Mouse (Mus musculus) thymus, postnatal 14 days (tissue): ENCODE data around the gene Eef1g.
"Not testable (repeated sequence)": the region's sequence is repeated elsewhere in the genome, so short reads cannot be mapped to it uniquely, and the experiment has no call there.

ENCODE experiments used
- DNase-seq: peaks from one replicate; pipeline ENCODE4 v3.0.0; 2021

The Eef1g gene

DNA sequence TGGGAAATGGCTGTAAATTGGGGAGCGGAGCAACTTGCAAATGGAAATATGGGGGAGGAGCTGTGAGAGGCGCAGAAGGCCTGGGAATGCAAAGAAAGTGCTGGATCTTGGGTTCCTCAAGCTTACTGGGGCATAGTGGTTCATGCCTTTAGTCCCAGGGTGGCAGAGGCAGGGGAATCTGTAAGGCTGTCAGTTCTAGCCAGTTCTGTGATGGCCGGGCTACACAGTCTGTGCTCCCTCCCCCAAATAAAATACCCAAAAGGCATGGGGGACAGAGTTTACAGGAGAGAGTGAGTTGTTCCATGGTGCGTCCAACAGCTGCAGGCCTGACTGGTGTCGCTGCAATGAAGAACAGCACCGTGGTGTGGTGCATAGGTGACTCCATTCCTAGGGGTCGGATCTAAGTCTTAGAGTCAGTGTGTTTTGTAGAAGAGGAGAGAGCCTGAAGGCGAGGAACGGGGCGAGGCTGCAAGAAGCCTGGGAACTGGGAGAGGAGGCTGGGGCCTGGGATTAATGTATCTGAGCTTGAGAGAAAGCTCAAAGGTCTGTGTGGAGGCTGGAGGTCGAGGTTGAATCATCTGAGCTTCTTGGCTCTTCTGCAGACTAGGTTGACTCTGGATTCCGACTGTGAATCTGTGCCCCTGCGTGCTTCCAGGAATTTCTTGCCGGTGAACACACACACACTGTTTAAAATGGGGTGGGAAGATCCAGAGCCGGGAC, 21.7 kb downstream of the Eef1g start:
- no peak for DNase-seq

GRCm38 (mm10) chr19:8989066-8989566, 22.3 kb downstream of the Eef1g start, which contains the start of gene Ahnak:
Gene Ahnak (plus strand): TSS chr19:8989284.
- DNase-seq = peak; percentile 25

GRCm38 (mm10) chr19:8989567-8990431, 23.0 kb downstream of the Eef1g start:
- DNase-seq = peak; percentile 67

DNA sequence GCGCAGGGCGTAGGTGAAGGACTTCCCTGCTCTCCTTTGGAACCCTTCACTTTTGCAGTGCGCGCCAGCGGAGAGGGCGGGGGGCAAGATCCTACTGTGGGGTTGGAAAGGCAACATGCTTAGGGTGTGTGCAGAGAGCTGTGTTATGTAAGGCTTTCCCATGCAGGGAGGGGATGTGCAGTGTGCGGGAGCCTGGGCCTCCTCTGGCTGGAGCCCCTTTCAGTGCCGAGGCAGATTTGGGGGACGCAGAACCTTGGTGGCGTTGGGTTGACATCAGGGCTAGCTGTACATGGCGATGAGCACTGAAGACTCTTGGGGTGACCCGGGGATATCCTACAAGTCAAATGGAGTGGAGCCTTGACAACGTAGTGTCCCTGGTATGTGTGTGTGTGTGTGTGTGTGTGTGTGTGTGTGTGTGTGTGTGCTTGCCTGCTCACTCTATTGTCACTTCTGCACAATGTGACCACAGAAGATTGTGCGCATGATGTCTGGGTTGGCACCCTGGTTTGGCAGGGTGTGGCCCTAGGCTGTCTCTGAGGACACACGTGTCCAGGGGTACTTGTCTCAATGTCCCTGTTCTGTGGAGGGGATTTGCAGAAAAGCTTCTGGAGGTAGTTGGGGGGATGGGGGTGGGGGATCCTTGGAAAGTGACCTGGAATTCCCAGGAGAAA, 23.7 kb downstream of the Eef1g start:
- no peak for DNase-seq

GRCm38 (mm10) chr19:8991245-8991870, 24.5 kb downstream of the Eef1g start:
- no peak for DNase-seq

DNA sequence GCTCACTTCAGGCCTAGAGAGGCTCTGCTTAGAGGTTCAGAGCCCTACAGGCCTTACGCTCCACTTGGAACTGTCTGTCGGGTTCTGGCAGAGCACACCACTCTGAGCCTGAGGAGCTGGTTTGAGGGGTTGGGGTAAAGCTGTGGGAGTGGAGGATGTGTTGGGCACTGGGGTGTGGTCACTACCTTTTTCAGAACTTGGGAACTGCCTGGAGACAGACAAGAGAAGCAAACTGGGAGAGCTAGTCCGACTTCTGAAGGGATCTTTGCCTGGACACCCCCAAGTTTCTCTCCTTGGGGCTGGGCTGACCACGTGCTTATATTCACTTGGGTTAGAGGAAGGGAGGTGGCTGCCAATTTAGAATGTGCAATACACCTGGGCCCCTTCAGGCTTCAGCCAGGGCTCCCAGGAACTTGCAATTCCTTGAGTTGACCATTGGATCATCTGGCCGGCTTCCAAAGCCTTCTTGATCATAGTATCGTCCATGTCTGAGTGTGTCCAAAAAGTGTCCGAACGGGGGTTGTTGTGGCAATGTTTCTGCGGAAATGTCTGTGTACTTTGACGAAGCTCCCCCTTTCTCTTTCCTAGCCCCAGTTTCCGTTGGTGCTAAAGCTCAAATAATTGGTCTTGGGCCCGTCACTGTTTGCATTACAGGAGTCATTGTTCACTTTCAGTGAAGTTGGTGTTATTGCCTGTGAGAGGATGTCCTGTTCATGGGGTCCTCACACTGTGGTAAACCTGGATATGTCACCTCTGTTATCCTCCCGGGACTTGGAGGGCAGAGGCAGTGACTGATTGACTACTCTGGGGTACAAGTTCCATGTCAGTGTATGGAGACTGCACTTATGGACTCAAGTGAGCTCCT, 25.3 kb downstream of the Eef1g start:
- DNase-seq = no peak

DNA sequence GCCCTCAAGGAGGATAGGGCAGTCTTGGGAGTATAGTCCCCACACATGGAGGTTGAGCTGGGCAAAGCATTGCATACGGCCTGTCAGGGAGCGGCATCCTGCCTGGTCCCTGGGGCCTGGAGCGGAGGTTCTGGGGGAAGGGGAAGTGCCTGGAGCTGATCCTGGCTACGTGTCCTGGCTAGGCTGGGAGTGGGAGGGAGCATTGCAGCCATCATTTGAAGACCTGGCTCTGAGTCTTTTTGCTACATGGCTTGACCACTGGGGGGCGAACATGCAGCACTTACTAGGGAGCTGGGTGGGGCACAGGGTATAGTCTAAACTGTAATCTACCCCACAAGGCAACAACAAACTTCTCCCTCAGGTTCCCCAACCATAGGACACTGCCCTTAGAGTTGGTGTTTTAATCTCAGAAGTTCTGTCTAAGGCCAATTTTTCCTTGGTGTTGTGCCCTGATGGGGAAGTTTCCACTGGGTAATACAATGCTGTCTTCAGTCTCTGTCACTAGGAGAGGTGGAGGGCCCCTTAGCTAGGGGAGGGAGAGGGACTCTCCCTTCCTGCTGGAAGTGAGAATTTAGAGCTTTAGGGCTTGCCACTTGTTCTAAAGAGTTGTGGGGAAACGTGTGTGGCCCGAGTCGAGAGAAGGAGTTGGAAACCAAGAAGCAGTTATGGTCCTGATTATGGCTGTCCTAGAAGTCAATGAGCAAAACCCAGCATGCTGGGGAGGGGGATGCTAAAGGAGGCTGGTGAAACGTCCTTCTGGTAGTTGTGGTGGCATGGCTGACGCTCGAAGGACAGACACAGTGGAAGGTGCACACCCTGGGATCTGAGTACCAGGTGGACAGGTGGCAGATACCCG, 26.2 kb downstream of the Eef1g start:
- DNase-seq = peak; percentile 89

- DNase-seq = no peak
These were observed 26.7 kb downstream of the Eef1g start for GRCm38 (mm10) chr19:8993625-8993912.

DNA sequence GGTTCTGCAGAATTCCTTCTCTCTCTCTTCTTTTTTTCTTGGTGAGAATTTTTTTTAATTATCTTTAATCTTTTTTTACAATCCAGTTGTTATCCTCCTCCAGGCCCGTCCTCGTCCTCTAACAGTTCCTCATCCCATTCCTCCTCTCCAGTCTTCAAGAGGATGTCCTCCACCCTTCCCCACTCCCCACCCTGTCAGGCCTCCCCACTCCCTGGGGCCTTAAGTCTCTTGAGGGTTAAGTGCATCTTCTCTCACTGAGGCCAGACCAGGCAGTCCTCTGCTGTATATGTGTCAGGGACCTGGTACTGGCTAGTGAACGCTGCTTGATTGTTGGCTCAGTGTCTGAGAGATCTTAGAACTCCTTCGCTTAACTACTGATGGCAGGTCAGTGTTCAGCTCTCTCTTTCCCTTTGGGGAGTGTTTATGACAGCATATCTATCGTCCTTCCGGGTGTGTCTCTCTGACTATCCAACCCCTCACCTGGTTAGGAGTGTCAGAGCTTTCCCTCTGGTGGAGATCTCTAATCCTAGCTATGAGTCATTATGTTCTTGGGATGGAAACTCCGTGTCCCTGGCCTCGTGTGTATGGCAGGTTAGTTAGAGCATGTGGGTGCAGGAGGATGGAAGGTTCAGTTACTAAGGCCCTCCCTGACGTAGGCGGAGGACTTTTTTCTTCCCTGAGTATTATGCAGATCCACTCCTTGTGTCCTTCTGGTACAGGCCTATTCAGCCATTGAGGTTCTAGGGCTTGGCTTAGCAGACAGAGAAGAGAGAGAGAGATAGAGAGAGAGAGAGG, 28.2 kb downstream of the Eef1g start:
- DNase-seq = no peak

- no peak for DNase-seq
These were observed 29.8 kb downstream of the Eef1g start for GRCm38 (mm10) chr19:8996601-8997000.

GRCm38 (mm10) chr19:8997546-8997945, 30.7 kb downstream of the Eef1g start:
- peak; percentile 83 for DNase-seq

GRCm38 (mm10) chr19:8998546-8998945, 31.7 kb downstream of the Eef1g start:
- DNase-seq = no peak

DNA sequence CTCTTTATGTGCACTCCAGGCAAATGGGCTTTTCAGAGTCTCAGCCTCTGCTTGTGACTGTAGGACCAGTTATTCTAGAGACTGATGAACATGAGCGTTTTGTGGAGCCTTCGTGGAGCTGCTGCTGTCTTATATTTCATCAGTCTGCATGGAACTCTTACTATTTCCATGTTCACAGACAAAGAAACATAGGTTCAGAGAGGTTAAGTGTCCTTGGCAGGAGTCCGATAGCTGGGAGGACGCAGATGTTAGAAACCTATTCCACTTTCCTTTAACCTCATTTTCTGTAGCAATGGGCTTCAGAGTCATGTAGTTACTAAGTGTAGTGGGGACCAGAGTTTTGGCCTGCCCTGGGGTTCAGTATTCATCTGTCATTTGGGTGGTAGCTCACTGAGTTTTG, 32.4 kb downstream of the Eef1g start:
- DNase-seq = no peak

GRCm38 (mm10) chr19:9006915-9007314, 40.1 kb downstream of the Eef1g start:
- not testable (repeated sequence) for DNase-seq

GRCm38 (mm10) chr19:9019298-9019697, 52.5 kb downstream of the Eef1g start:
- no peak for DNase-seq

DNA sequence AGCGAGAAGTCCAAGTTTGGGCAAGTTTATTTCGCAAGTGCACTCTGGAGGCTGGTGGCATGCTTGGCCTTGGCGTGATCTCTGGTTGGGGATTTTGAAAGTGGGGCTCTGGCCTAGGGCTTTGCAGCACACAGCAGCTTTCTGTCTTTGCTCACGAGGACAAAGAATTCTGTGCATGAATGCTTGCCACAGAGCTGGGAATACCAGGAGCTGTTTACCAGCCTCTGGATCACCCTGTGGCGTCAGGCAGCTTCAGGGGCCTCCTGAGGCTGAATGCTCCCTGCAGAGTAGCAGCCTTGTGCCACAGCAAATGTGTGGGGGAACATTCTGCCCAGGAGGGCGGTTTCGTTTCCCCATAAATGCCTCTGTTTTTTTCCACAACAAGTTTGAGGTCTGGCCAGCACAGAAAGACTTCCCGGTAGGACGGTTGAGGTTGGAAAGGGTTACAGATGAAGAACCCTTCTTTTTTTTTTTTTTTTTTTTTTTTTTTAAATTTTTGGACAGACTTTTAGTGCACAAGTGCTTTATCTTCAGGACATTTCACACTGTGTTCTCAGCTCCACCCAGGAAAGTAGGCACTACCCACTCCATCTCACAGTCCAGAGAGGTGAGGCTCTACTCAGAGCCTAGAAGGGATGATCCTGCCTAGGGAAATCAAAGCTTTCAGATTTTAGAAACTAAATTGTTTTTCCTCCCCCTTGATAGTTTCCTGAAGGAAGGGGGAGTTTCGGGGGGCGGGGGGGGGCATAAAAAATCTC, 56.4 kb downstream of the Eef1g start:
- DNase-seq = no peak

- no peak for DNase-seq
These were observed 58.9 kb downstream of the Eef1g start for GRCm38 (mm10) chr19:9025562-9026257.

- DNase-seq = no peak
These were observed 59.8 kb downstream of the Eef1g start for GRCm38 (mm10) chr19:9026634-9027033.

GRCm38 (mm10) chr19:9027795-9028194, 61.0 kb downstream of the Eef1g start:
- DNase-seq = no peak
